Mouse (Mus musculus): ENCODE results near the gene Ccser1. TPM values are rescaled to one million over a fixed set of nuclear protein-coding genes. Genes with fewer than 3 reads are reported as not detected.
A peak's percentile ranks its signal among the peaks of the same experiment; 100 is the strongest.

Gene Ccser1
- 20.3 and 26.2 TPM in 2 replicates for polyA plus RNA-seq (2012; rRNA removed)

DNA sequence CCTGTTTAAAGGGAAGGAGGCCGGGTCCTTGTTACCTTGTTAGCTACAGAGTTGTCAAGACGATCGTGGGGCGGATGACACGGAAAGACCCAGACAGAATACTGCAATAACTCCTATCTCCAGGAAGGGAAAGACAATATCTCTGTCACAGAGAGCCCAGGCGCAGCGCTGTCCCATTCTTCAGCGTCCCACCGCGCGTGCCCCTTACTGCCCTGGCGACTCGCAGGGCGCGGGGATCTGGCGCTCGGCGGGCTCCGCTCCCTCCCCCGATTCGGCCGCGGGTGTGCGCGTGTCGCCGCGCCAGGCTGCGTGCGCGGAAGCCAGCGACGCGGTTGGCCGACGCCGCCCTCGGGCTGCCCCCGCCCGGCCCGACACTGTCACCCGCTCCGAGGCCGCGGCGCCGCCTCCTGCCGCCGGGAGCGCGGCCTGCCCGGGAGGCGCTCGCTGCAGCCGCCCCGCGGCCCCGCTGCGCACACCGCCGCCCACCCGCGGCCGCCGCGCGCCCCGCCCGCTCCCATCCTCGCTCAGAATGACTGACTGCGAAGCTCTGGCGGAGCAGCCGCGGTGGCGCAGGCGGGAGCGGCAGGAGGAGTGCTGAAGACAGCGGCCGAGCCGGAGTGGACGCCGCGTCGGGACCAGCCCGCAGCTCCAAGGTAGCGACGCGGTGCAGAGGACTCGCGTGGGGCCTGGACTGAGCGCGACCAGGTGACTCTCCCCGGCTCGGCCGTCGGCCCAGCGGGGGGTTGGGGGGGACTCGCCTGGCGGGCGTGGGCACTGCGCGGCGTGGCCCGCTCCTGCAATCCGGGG lies at the start of gene Ccser1:
Ccser1 (plus strand) TSS at position 376 of the 807 bp plus-strand sequence.
- TF ChIP-seq POLR2A (IDR thresholded peaks at IDR 0.05; ENCODE audit: borderline replicate concordance, extremely low read depth, insufficient read depth, insufficient read length, poor library complexity, severe bottlenecking) (peak; percentile 46; the same call in 1 of the 2 replicates), CTCF (IDR thresholded peaks at IDR 0.05; ENCODE audit: borderline replicate concordance, extremely low read depth, insufficient read depth, insufficient read length) (no peak)
- peak; percentile 84 for DNase-seq (ENCODE audit: low read depth)

- TF ChIP-seq CTCF (IDR thresholded peaks at IDR 0.05; ENCODE audit: borderline replicate concordance, extremely low read depth, insufficient read depth, insufficient read length), result no peak
- no peak for TF ChIP-seq POLR2A (IDR thresholded peaks at IDR 0.05; ENCODE audit: borderline replicate concordance, extremely low read depth, insufficient read depth, insufficient read length, poor library complexity, severe bottlenecking)
- DNase-seq (ENCODE audit: low read depth), result no peak
Measured at GRCm38 (mm10) chr6:61136436-61136835, 43.7 kb upstream of the Ccser1 start.

GRCm38 (mm10) chr6:61143031-61143430 lies 37.1 kb upstream of the Ccser1 start:
- DNase-seq (ENCODE audit: low read depth), result no peak

GRCm38 (mm10) chr6:61152924-61153323 lies 27.2 kb upstream of the Ccser1 start:
- no peak for TF ChIP-seq POLR2A (IDR thresholded peaks at IDR 0.05; ENCODE audit: borderline replicate concordance, extremely low read depth, insufficient read depth, insufficient read length, poor library complexity, severe bottlenecking)
- TF ChIP-seq CTCF (IDR thresholded peaks at IDR 0.05; ENCODE audit: borderline replicate concordance, extremely low read depth, insufficient read depth, insufficient read length), result no peak
- no peak for DNase-seq (ENCODE audit: low read depth)

More at GRCm38 (mm10) chr6:61143031-61143430, 37.1 kb upstream of the Ccser1 start:
- TF ChIP-seq POLR2A (IDR thresholded peaks at IDR 0.05; ENCODE audit: borderline replicate concordance, extremely low read depth, insufficient read depth, insufficient read length, poor library complexity, severe bottlenecking), result no peak
- no peak for TF ChIP-seq CTCF (IDR thresholded peaks at IDR 0.05; ENCODE audit: borderline replicate concordance, extremely low read depth, insufficient read depth, insufficient read length)

GRCm38 (mm10) chr6:61154654-61155053 lies 25.5 kb upstream of the Ccser1 start:
- peak; percentile 25 for DNase-seq (ENCODE audit: low read depth)
- TF ChIP-seq CTCF (IDR thresholded peaks at IDR 0.05; ENCODE audit: borderline replicate concordance, extremely low read depth, insufficient read depth, insufficient read length) (no peak), POLR2A (IDR thresholded peaks at IDR 0.05; ENCODE audit: borderline replicate concordance, extremely low read depth, insufficient read depth, insufficient read length, poor library complexity, severe bottlenecking) (no peak)

DNA sequence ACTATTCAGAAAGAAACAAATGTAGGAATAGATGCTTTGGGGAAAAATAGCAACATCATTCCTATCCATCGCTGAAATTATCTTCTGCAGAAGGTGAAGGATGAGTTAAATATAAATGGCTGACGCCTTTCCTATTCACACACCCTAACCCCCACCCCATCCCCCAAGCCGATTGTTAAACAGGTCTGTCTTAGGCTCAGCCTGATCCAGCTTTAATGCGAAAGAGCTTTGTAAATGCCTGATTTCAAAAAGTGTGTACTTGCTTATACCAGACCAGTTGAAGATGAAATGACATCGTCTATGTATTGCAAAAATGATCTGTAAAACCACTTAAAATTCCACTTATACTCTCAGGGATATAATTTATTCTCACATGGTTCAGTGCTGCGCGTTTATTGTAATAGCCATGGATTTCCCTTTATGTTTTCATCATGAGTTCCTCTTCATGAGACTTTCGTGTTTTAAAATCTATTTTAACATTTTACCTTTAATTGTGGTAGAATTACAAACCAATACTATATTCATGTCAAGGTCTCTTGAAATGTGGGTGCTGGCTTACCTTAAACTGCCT lies 25.0 kb upstream of the Ccser1 start:
- TF ChIP-seq CTCF (IDR thresholded peaks at IDR 0.05; ENCODE audit: borderline replicate concordance, extremely low read depth, insufficient read depth, insufficient read length), result no peak
- TF ChIP-seq POLR2A (IDR thresholded peaks at IDR 0.05; ENCODE audit: borderline replicate concordance, extremely low read depth, insufficient read depth, insufficient read length, poor library complexity, severe bottlenecking), result no peak
- peak; percentile 72 for DNase-seq (ENCODE audit: low read depth)

GRCm38 (mm10) chr6:61155718-61156117 lies 24.4 kb upstream of the Ccser1 start:
- peak; percentile 19 for DNase-seq (ENCODE audit: low read depth)
- TF ChIP-seq POLR2A (IDR thresholded peaks at IDR 0.05; ENCODE audit: borderline replicate concordance, extremely low read depth, insufficient read depth, insufficient read length, poor library complexity, severe bottlenecking) (no peak), CTCF (IDR thresholded peaks at IDR 0.05; ENCODE audit: borderline replicate concordance, extremely low read depth, insufficient read depth, insufficient read length) (no peak)

GRCm38 (mm10) chr6:61162117-61162516 lies 18.0 kb upstream of the Ccser1 start:
- no peak for TF ChIP-seq CTCF (IDR thresholded peaks at IDR 0.05; ENCODE audit: borderline replicate concordance, extremely low read depth, insufficient read depth, insufficient read length)
- TF ChIP-seq POLR2A (IDR thresholded peaks at IDR 0.05; ENCODE audit: borderline replicate concordance, extremely low read depth, insufficient read depth, insufficient read length, poor library complexity, severe bottlenecking), result no peak
- DNase-seq (ENCODE audit: low read depth), result peak; percentile 49

- DNase-seq (ENCODE audit: low read depth), result no peak
- TF ChIP-seq CTCF (IDR thresholded peaks at IDR 0.05; ENCODE audit: borderline replicate concordance, extremely low read depth, insufficient read depth, insufficient read length), result no peak
- no peak for TF ChIP-seq POLR2A (IDR thresholded peaks at IDR 0.05; ENCODE audit: borderline replicate concordance, extremely low read depth, insufficient read depth, insufficient read length, poor library complexity, severe bottlenecking)
Measured at GRCm38 (mm10) chr6:61166891-61167290, 13.2 kb upstream of the Ccser1 start.

DNA sequence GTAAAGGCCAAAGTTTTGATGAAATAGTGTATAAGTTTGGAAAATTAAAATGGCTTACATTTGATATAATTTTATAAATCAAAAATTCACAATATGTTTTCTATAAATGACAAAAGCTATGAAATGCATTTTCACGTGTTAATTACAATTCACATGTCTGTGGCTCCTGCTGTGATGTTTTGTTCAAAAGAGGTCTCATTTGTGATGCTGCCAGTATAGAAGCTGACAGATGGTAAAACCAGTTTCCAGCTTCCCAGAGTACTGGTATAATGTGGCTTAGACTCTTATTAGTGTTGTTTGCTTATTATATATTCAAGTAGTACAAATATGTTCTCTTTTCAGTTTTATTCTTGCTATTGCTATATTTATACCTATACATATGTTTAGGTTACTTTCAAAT lies 4.0 kb upstream of the Ccser1 start:
- DNase-seq (ENCODE audit: low read depth), result peak; percentile 83
- no peak for TF ChIP-seq CTCF (IDR thresholded peaks at IDR 0.05; ENCODE audit: borderline replicate concordance, extremely low read depth, insufficient read depth, insufficient read length)
- TF ChIP-seq POLR2A (IDR thresholded peaks at IDR 0.05; ENCODE audit: borderline replicate concordance, extremely low read depth, insufficient read depth, insufficient read length, poor library complexity, severe bottlenecking), result no peak

DNA sequence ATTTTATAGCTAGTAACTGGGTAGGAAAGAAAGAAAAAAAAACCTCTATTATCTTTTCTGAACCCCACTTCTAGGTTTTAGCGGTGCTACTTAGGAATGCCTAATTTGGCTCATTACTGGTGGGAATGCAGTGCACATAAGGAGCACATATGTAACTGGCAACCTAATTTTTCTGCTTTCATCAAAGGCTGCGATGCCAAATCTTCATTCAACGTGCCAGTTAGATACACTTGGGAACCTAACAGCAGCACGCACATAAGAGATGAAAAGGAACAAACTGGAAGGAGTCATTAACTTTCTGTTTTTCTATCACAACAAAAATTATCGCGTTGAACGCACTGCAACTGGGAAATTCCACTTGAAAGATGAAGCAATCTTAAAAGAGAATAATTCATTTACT lies 2.6 kb upstream of the Ccser1 start:
- peak; percentile 92 for DNase-seq (ENCODE audit: low read depth)
- no peak for TF ChIP-seq POLR2A (IDR thresholded peaks at IDR 0.05; ENCODE audit: borderline replicate concordance, extremely low read depth, insufficient read depth, insufficient read length, poor library complexity, severe bottlenecking)
- no peak for TF ChIP-seq CTCF (IDR thresholded peaks at IDR 0.05; ENCODE audit: borderline replicate concordance, extremely low read depth, insufficient read depth, insufficient read length)

GRCm38 (mm10) chr6:61179641-61179948 lies 529 bp upstream of the Ccser1 start:
- TF ChIP-seq CTCF (IDR thresholded peaks at IDR 0.05; ENCODE audit: borderline replicate concordance, extremely low read depth, insufficient read depth, insufficient read length), result no peak
- TF ChIP-seq POLR2A (IDR thresholded peaks at IDR 0.05; ENCODE audit: borderline replicate concordance, extremely low read depth, insufficient read depth, insufficient read length, poor library complexity, severe bottlenecking), result no peak
- no peak for DNase-seq (ENCODE audit: low read depth)

All from brain, embryonic 14.5 days (tissue).